Mouse (Mus musculus): ENCODE results near the gene Ppp4r3a.

Gene Ppp4r3a

GRCm38 (mm10) chr12:101013078-101013665, 70.3 kb downstream of the Ppp4r3a start:
- no peak for DNase-seq (ENCODE audit: low read depth, low spot score)

- no peak for DNase-seq (ENCODE audit: low read depth, low spot score)
Observed at GRCm38 (mm10) chr12:101012197-101013077, 71.1 kb downstream of the Ppp4r3a start.

DNA sequence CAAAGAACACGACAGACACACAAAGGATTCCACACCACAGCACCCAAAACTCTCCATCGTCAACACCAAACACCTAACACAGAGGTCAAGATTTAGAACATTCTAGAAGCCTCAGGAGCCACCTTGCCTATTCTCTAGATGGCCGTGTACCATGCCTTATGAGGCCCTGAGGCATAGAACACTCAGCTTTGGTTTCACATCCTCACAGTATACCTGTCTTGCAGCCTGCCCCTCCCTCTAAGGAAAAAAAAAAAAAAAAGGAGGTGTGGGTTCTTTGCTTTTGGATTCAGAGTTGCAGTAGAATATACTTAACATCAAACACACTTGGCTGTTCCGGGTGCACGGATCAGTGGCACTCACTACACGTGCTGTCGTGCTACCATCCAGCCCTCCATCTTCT, 72.5 kb downstream of the Ppp4r3a start:
- DNase-seq (ENCODE audit: low read depth, low spot score): no peak

DNA sequence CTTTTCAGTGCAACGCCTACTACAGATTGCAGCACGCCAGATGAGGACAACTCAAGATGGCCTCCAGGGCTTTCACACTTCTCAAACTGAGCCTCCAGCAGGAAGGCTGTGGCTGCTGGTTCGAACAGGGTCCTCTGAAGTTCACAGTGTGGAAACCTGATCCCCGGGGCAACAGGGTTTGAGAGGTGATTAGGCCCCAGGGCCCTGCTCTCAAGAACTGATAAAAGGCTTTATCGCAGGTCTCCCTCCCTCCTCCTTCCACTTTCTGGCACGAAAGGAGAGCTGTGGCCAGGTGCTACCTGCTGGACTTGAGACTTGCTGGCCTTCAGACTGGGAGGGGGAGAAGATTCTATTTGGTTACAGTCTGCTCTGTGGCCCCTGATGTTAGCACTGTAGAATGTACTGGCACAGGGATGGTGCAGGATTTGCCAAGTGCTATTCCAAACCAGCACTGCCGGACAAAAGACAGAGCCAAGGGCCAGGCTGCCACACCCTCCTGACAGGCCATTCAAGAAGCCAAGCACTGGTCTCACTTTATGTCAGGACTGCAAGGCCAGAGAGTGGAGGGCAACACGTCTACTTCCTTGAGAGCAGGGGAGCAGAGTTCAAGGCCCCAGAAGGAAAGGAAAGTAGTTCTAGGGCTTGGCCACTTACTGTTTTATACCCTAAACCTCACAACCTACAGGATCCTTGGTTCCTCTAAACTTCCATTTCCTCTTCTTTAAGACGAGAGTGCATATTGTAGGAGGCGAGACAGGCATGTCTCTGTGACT, 73.2 kb downstream of the Ppp4r3a start:
- no peak for DNase-seq (ENCODE audit: low read depth, low spot score)

DNA sequence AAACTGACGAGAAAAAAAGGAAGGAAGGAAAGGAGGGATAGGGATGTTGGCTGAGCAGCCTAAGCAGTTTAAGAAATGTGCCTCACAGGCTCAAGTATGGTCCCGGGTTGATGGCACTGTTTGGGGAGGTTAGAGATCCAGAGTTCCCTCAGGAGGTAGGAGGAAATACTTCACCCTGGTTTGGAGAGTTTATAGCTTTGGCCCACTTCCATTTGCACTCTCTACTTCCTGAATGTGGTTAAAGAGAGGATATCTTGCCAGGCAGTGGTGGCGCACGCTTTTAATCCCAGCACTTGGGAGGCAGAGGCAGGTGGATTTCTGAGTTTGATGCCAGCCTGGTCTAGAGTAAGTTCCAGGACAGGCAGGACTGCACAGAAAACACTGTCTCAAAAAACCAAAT, 74.3 kb downstream of the Ppp4r3a start:
- DNase-seq (ENCODE audit: low read depth, low spot score): no peak

DNA sequence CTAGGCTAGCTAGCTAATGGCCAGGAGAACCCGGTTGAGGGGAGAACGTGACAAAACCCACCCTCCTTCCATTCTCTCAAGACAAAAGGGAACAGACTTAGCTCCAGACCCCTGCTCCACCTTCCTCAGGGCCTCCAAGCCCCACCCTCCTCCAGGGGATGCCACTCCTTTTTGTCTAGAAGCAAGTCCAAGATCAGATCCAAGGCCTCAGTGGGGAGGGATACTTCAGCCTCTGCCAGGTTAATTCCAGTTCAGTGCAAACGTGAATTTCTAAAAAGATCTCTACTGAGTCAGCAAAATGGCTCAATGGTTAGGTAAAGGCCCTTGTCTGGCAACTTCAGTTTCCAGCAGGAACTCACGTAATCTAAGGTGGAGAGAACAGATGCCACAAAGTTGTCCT, 74.9 kb downstream of the Ppp4r3a start:
- no peak for DNase-seq (ENCODE audit: low read depth, low spot score)

- DNase-seq (ENCODE audit: low read depth, low spot score): no peak
Observed at GRCm38 (mm10) chr12:101007968-101008481, 75.5 kb downstream of the Ppp4r3a start.

DNA sequence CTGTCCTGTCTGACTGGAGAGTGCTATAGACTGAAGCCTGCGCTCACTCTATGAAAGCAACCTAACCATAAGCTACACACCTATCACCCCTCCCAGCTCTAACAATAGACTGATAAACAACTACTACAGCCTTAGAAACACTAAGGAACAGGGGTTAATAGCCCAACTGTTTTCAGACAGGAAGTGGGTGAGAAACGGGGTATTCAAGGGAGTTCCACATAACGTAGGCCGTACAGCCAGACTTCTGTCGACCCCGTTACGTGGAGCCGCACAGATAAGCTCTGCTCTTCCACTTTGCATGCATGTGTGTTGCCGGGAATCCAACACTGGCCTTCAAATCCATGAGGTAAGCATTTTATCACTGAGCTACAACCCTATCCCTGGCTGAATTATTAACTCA, 76.1 kb downstream of the Ppp4r3a start:
- DNase-seq (ENCODE audit: low read depth, low spot score): no peak

DNA sequence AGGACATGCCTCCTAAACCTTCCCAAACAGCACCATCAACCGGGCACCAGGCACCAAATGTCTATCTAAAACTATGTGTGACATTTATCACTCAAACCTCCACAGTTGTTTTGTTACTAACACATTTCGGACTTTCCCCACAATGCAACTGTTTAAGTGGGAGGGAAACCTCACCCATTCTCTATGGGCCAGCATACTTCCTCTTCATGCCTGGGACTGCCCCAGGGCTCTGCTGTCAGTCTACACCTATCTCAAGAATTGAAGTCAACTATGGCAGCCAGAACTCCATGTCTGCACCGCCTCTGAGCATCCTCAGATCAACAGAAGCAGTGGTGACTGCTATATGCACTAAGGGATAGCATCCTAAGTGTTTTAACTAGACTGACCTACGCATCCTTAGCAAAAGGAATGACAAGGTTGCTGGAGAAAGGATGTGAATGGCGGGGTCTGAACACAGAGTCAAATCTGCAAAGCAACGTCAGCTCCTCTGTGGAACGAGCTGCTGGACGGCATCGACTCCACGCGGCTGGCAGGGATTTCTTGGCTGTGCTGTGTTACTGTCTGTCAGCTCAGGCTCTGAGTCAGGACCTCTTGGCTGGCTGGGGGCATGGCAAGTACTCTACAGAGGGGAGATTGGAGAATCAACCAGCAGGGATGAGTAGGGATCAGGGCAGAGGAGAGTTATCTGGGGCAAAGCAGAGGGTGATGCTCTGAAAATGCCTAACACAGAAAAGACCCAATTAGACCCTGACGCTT, 77.7 kb downstream of the Ppp4r3a start:
- DNase-seq (ENCODE audit: low read depth, low spot score): no peak

- DNase-seq (ENCODE audit: low read depth, low spot score): no peak
Observed at GRCm38 (mm10) chr12:101004982-101005381, 78.5 kb downstream of the Ppp4r3a start.

GRCm38 (mm10) chr12:101002801-101003513, 80.5 kb downstream of the Ppp4r3a start:
- DNase-seq (ENCODE audit: low read depth, low spot score): no peak

DNA sequence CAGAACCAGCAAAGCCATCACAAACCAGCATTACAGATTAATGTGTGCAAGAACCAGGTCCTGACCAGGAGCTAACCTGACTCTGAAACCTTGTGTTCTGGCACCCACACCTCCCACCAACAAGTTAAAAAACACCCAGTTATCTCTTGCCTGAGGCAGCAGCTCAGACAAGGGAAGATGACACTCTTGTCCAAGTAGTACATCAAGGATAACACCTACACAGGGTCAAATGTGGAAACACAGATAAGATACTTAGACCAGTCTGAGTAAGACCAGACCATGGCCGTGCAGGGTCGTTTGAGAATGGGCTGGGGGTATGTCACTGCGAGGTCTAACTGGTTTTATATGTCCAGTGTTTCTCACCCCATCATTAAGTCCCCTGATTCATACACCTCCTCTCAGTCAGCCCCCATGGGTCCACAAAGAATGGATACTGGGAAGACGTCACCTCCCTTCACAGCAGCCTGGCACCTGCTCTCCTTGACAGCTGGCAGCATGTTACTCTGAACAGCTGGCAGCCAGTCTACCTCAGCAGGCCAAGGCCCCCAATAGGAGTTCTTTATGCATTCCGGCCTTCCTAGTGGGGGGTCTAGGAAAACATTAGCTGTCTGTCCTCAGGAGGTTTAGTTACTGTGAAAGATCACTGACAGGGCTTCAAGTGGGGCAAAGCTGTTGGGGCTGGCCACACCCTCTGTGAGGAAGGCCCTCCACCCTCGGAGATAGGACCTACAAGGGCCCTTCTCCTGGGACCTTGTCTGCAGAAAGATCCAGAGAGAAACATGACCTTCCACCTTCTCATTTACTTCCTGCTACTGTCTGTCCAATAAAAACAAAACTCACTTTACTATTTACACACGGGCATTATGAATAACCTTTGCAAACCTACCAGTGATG, 84.2 kb downstream of the Ppp4r3a start:
- no peak for DNase-seq (ENCODE audit: low read depth, low spot score)

DNA sequence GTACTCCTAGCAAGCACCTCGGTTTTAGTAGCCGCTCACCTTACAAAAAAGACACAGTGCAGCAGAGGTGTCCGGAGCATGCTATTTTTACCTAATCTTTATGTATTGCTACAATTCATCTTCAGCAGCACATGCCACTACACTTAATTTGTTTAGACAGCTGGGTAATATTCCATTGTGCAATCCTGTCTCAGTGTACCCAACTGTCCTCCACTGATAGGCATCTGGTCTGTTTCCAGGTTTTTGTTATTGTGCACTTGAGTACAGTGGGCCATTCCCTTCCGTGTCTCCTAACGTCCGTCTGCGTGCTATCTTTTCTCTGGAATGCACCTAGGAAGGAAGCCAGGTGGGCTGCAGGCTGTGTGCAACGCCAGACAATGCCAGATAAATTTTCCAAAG, 84.9 kb downstream of the Ppp4r3a start:
- no peak for DNase-seq (ENCODE audit: low read depth, low spot score)

DNA sequence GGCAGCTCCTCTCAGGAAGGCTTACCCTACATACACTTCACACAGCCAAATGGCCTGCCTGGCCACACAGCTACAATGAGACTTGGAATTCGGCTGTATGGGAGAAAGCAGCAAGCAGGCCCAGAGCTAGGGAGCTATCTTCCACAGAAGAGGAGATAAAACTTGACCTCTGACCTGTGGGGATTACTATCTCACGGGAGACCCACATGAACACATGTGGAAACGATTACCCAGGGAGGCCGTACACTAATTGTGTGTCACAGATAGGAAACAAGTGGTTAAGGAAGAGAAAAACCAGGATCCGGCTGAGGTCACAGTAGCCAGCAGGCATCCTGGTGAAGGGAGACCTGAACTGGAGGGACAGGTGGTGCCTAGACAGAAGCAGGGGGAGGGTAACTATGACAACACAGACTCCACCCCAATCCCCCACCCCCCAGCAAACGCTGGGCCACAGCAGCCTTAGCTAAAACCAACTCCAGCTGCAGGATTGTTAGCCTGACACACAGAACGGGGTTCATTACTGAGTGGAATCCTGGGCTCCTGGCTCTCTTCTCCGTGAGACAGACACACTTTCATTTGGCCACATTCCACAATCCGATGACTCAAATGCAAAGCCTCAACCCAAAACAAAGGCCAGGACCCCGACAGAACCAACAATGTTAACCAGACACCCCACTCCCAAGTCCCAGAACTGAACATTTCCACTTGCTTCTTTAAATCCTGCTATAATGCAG, 85.5 kb downstream of the Ppp4r3a start:
- DNase-seq (ENCODE audit: low read depth, low spot score): peak; percentile 71

DNA sequence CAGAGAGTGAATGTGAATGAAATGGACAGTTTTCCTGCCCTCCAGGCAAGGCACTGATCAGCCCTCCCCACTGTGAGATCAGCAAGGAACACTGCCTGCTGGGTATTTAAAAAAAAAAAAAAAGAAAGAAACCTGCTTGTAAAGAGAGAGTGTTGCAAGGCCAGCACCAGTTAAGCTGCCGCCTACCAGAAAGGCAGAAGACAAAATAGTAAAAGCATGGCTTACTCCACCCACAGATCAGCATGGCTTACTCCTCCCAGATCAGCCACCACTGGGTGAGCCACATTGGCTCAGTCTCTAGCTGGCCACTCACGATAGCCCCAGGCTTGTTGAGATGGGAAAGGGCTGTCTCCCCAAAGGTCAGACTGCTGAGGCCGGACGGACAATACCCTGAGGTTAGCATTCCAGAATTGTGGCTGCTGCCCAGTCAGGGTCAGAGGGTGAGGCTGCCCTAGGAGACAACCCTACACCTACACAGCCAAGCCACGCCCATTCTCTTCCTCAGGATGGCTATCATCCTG, 87.1 kb downstream of the Ppp4r3a start:
- no peak for DNase-seq (ENCODE audit: low read depth, low spot score)

DNA sequence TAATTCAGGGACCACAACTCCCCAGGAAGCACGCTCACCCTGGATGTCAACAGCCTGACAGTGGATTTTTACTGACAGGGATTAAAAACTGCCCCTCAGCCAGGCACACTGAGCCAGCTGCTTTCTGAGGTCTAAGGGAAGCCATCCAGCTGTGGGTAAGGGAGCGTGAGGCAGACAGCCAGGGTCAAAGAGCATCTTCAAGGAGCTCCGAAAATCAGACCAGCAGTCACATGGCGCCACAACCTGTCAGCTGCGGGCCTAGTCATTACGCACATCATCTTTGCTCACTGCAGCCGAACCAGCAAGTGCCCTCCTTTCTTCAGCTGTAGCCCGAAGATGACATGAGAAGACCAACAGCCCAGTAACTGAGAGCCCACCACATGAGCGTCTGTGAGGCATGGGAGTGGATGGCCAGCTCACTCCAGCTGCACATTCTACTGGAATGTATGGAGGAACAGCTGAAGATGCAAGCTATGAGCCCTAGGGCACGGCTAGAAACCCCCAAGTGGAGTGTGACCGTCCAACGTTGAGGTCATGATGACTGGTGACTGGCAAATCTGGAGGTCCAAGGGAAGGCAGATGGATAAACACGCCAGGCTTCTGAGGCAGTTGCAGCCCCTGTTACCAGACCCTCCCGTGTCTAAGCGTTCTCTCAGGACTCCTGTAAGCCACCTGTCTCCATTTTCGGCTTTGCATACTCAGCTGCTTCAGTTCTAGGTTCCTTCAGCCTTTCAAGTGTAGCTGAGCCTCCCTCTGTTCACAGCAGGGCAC, 87.7 kb downstream of the Ppp4r3a start:
- no peak for DNase-seq (ENCODE audit: low read depth, low spot score)

DNA sequence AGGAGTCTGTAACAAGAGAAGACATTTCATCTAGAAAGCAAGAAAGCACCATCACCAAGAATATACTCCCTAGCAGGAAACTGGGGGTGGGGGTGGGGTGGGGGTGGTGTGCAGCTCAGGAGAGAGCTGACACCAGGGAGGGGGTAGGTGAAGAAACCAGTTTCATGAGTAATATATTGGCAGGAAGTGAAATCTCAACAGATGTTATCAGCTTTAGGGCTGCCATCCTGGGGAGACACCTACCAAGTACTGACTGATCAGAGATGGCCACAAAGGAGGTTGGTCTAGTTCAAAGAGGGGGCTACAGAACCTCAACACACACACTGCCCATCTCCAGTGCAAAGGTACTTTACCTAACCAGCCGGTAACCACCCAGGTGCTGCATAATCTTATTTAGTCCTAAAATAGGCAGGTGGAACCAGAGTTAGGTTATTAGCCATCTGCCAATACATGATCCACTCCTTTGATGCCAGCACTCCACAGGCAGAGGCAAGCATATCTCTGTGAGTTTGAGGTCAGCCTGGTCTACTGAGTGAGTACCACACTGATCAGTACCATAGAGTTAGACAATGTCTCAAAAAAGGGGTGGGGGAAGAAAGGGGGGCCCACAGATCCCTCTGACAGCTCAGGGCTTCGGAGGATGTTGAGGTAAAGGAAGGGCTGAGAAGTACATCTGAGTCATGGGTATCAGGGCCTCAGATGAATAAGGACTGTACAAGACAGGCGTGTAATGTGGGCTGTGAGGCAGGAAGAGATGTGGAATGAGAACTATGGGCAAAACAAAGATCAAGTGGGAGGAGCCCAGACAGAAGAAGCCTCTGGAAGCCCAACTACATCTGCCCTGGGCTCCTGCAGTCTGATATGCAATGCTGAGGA, 89.1 kb downstream of the Ppp4r3a start:
- DNase-seq (ENCODE audit: low read depth, low spot score): no peak
